Mouse (Mus musculus) E14TG2a.4 (cell line): Measurements from ENCODE around the gene A730015C16Rik.

Experiments used
- H3K27me3 ChIP-seq: 2 replicates; pipeline ENCODE4 v1.6.1; 2014; ENCODE audit warnings: low read length, control low read depth; ENCODE audit not compliant: insufficient read depth
- H3K36me3 ChIP-seq: 2 replicates; pipeline ENCODE4 v1.6.1; 2014; ENCODE audit warnings: low read length, control low read depth; ENCODE audit not compliant: insufficient read depth
- H3K4me1 ChIP-seq: replicated peaks from 2 replicates; pipeline ENCODE4 v1.6.1; 2014; ENCODE audit warnings: low read depth, low read length, control low read depth
- H3K4me3 ChIP-seq: replicated peaks from 2 replicates; pipeline ENCODE4 v1.5.1; 2014; ENCODE audit warnings: mild to moderate bottlenecking, low read length
- H3K9me3 ChIP-seq: 2 replicates; pipeline ENCODE4 v1.6.1; 2014; ENCODE audit warnings: low read length, control low read depth
- CTCF ChIP-seq: conservative IDR thresholded peaks from 2 replicates; pipeline ENCODE4 v1.5.1; 2014; ENCODE audit warnings: low read length
- NANOG ChIP-seq: IDR thresholded peaks from 2 replicates; pipeline ENCODE4 v1.6.1; 2014; ENCODE audit warnings: borderline replicate concordance, low read length, mixed read lengths
- POU5F1 ChIP-seq: IDR thresholded peaks from 2 replicates; pipeline ENCODE4 v1.6.1; 2014; ENCODE audit warnings: low read length, borderline replicate concordance

A730015C16Rik gene

DNA sequence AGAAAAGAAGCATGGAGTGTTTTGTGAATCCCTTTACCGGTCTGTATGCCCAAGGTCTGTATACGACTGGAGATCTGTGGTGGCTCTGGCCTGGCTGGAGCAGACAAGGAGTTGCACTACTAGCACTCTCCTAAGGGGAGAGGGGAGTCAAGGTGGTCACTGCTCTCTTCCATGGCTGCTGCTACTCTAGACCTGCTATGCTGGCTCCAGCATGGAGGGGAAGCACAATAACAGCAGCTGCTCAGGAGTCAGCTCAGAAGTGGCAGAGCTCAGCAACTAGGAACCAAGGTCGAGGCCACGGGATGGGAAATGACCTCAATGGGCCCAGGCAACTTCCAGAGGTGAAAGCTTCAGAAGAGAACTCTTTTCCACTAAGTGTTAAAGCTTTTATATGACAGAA lies 37.3 kb downstream of the A730015C16Rik start:
- Histone ChIP-seq H3K4me3 (no peak overlapping the region), H3K9me3 (no peaks in the 10 kb centered on the region), H3K4me1 (peaks cover 8% of the 10 kb centered on the region; the same call in 1 of the 2 replicates), H3K27me3 (no peaks in the 10 kb centered on the region), H3K36me3 (peaks cover 6% of the 10 kb centered on the region; the same call in 1 of the 2 replicates)
- TF ChIP-seq NANOG (no peak), CTCF (no peak), POU5F1 (no peak)

DNA sequence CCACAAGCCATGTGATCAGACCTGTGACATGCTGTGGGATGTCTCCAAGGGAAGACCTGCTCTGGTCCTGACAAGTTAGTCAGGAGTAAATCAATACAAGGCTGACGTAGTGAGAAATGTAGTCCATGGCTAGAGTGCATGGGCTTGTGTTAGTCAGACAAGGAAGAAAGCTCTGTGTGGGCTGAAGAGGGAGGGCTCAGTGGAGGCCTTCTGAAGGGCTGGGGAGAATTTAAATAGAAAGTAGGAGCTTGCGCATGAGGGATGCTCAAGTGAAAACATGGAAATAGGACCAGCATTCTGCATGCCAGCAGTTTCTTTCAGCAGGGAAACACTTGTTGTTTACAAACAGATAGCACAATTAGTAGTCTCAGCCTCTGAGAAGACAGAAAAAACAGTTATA lies 44.9 kb downstream of the A730015C16Rik start:
- Histone ChIP-seq H3K4me3 (no peak overlapping the region), H3K9me3 (no peaks in the 10 kb centered on the region), H3K36me3 (no peaks in the 10 kb centered on the region), H3K27me3 (no peaks in the 10 kb centered on the region), H3K4me1 (peaks cover 14% of the 10 kb centered on the region)
- TF ChIP-seq CTCF (no peak), POU5F1 (no peak), NANOG (no peak)

DNA sequence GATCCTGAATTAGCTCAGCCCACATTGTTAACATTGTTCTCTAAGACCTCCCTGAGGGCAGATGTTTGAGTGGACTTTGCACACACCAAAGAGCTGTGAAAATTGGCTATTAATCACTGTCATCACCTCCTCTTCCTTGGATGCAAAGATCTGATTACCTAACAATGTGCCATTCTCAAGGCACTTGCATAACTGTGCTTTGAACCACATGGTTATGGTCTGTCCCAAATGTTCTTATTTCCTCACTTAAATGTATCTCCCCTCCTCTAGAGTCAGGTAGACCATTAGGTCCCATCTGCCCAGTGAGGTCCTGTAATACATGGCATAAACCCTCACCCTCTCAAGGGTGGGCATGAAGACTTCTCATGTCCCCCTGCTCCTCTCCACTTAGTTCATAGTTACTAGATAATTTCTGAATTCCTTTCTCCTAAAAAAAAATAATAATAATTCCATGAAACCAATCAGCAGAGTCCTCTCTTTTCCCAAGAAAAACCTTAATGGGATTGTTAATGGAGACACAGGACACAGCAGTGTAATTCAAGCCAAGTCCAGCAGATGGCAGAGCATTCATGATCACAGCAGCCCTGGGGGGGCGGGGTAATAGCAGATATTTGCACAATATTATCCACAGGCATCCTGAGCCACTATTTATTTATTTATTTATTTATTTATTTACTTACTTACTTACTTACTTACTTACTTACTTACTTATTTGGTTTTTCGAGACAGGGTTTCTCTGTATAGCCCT lies 50.2 kb downstream of the A730015C16Rik start:
- Histone ChIP-seq H3K36me3 (no peaks in the 10 kb centered on the region), H3K4me1 (peaks cover 20% of the 10 kb centered on the region), H3K27me3 (no peaks in the 10 kb centered on the region), H3K9me3 (no peaks in the 10 kb centered on the region), H3K4me3 (no peak overlapping the region)
- peak; percentile 96 for TF ChIP-seq CTCF
- no peak for TF ChIP-seq NANOG
